Mouse (Mus musculus): Measurements from ENCODE around the gene Ceacam20. TPM values are rescaled to one million over a fixed set of nuclear protein-coding genes. Genes with fewer than 3 reads are reported as not detected.

Gene Ceacam20
- total RNA-seq, 2 experiments from 2014 or later = not detected

DNA sequence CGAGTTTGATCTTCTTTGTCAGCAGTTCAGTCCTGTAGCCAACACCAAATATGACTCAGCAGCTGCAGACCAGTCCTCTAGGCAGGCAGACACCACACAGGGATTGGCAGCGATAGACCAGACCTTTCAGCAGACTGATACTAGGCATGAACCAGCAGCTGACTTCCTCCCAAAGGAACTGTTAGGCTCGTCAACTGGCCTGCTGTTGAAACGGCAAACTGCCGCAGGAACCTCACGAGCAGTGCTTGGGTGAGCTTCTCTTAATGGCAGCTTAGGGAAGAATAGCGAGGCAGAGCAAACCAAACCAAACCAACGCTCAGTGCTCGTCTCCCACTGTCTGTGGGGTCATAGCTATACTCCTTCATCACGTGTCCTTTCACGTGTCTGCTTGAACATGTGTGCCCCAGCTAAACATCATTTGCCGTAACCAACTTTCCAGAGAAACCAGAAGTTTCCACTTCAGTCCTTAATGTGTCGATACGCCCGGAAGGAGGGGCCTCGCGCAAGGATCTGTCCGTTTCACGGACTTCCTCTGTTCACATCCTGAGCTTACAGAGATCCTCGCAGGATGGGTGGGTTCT is 30.0 kb upstream of the Ceacam20 start:
- no peak overlapping the region for H3K4me3 ChIP-seq
- TF ChIP-seq CTCF (conservative IDR thresholded peaks at IDR 0.05) = no peak
- no peak overlapping the region for H3K27ac ChIP-seq
- DNase-seq (ENCODE audit: low spot score in 2 of 2) = no peak

- H3K27ac ChIP-seq = no peak overlapping the region
- H3K4me3 ChIP-seq = no peak overlapping the region
- DNase-seq (ENCODE audit: low spot score in 2 of 2) = no peak
- no peak for TF ChIP-seq CTCF (conservative IDR thresholded peaks at IDR 0.05)
Observed at GRCm38 (mm10) chr7:19935961-19936360, 29.3 kb upstream of the Ceacam20 start.

DNA sequence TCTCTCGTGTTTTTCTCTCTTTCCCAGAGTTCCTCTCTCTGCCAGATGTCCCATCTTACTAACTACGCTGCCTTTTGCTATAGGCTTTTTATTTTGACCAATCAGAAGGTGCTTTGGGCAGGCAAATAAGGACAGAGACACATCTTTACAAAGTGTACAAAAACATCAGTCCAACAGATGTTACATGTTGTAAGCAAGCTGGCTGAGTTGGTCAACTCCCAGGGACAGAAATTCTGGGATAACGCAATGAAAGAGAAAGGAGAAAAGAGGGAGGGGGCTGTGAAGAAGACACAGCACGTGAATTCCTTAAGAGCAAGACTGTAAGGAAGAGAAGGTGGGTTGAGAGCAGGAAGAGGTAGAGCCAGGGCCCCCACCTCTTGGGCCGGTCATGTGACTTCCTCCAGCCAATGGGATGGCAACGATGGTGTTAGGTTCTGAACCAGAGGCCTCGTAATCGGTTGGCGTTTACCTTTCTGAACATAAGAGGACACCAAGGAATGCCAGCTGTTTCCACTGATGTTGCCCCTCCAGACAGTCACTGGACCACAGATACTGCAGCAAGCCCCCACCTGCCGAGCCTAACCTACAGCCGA is 27.9 kb upstream of the Ceacam20 start:
- no peak for DNase-seq (ENCODE audit: low spot score in 2 of 2)
- H3K27ac ChIP-seq = no peak overlapping the region
- no peak for TF ChIP-seq CTCF (conservative IDR thresholded peaks at IDR 0.05)
- no peak overlapping the region for H3K4me3 ChIP-seq

- Histone ChIP-seq H3K27ac (no peak overlapping the region), H3K4me3 (no peak overlapping the region)
- 0 out of 2 replicates have a peak, but pooled peaks have one; percentile 6 for TF ChIP-seq CTCF (conservative IDR thresholded peaks at IDR 0.05)
- DNase-seq (ENCODE audit: low spot score in 2 of 2) = peak; percentile 36 to 45
Observed at GRCm38 (mm10) chr7:19939555-19940235, 25.5 kb upstream of the Ceacam20 start.

- no peak for TF ChIP-seq CTCF (conservative IDR thresholded peaks at IDR 0.05)
- Histone ChIP-seq H3K27ac (no peak overlapping the region), H3K4me3 (no peak overlapping the region)
- no peak for DNase-seq (ENCODE audit: low spot score in 2 of 2)
Observed at GRCm38 (mm10) chr7:19940256-19940655, 25.0 kb upstream of the Ceacam20 start.

- no peak for TF ChIP-seq CTCF (conservative IDR thresholded peaks at IDR 0.05)
- no peak for DNase-seq (ENCODE audit: low spot score in 2 of 2)
- no peak overlapping the region for H3K27ac ChIP-seq
- no peak overlapping the region for H3K4me3 ChIP-seq
Observed at GRCm38 (mm10) chr7:19944709-19945108, 20.5 kb upstream of the Ceacam20 start.

DNA sequence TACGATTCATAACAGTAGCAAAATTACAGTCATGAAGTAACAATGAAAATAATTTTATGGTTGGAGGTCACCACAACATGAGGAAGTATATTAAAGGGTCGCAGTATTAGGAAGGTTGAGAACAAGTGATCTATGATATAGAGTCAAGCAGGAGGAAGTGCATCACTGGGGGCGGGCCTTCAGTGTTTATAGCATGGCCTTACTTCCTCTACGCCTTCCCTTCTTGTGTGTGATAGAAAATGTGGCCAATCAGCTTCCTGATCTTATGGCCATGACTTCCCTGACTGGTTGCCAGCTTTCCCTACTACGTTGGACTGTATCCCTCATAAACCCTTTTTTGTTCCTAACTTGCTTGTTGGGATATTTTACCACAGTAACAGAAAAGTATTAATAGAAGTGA is 20.0 kb upstream of the Ceacam20 start:
- no peak overlapping the region for H3K4me3 ChIP-seq
- TF ChIP-seq CTCF (conservative IDR thresholded peaks at IDR 0.05) = no peak
- no peak overlapping the region for H3K27ac ChIP-seq
- DNase-seq (ENCODE audit: low spot score in 2 of 2) = no peak

- Histone ChIP-seq H3K27ac (no peak overlapping the region), H3K4me3 (no peak overlapping the region)
- no peak for TF ChIP-seq CTCF (conservative IDR thresholded peaks at IDR 0.05)
- DNase-seq (ENCODE audit: low spot score in 2 of 2) = no peak
Observed at GRCm38 (mm10) chr7:19945821-19946515, 19.2 kb upstream of the Ceacam20 start.

DNA sequence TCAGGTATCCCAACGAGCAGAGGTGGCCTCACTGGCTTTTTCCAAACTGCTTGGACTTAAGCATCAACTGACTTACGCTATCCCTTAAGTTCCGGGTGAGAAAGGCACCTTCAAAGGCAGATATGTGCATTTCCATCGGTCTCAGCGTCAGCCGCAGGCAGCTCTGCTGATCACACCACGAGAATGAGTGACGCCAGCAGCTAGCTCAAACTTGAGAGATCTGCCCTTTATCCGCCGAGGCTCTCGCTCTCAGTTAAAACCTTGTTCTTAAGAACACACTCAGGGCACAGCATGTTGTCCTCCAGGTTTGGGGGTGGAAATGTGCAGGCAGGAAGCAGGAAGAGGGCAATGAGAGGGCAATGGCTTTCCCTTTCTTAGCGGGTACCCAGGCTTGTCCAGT is 16.3 kb upstream of the Ceacam20 start:
- no peak for TF ChIP-seq CTCF (conservative IDR thresholded peaks at IDR 0.05)
- H3K27ac ChIP-seq = no peak overlapping the region
- DNase-seq (ENCODE audit: low spot score in 2 of 2) = no peak
- no peak overlapping the region for H3K4me3 ChIP-seq

DNA sequence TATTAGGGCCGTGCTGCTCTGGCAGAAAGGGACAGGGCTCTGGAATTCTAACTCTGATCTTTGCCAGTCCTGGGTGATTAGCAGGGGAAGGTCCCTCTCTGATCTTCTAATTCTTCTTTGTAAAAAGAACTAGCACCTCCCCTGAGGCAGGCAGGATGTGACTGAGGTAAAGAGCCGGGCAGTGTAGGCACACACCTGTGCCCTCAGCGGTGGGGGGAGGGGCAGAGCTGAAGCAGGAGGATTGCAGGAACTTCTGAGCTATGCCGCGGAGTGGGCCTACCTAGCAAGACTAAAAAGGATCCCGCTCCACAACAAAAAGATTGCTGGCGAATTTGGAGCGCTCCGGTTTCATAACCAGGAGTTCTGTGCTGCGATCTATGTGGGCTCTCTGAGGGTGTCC is 15.2 kb upstream of the Ceacam20 start:
- no peak overlapping the region for H3K27ac ChIP-seq
- no peak for TF ChIP-seq CTCF (conservative IDR thresholded peaks at IDR 0.05)
- H3K4me3 ChIP-seq = no peak overlapping the region
- no peak for DNase-seq (ENCODE audit: low spot score in 2 of 2)

GRCm38 (mm10) chr7:19950589-19950988 is 14.6 kb upstream of the Ceacam20 start, which contains the start of gene Igsf23:
Igsf23 (minus strand) TSS chr7:19950756.
- Histone ChIP-seq H3K27ac (no peak within 1 kb of the TSS), H3K4me3 (no peak within 1 kb of the TSS)
- no peak for DNase-seq (ENCODE audit: low spot score in 2 of 2)
- no peak for TF ChIP-seq CTCF (conservative IDR thresholded peaks at IDR 0.05)

DNA sequence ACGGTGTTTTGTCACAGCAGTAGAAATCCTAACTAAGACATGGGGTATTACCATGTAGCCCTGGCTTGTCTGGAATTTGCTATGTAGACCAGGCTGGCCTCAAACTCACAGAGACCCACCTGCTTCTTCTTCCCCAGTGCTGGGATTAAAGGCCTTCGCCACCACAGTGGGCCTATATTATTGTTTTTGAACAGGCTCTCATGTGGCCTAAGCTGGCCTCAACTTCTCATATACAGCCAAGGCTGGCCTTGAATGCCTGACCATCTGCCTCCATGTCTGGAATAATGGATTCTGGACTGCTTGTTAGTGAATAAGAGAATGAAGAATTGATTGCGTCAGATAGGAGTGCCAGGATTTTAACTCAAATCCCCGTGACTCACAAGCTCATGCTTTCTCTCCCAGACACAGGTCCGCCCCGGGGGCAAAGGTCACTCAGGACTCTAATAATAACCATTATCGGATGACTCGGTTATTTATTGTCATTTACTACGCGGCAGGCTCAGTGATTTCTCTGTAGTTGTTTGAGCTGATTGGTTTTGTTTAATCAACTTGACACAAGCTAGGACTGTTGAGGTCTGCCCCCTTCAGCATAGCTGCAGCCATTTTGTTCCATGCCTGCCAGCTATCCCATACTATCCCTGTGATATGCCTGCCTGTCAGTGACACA is 12.8 kb upstream of the Ceacam20 start:
- DNase-seq (ENCODE audit: low spot score in 2 of 2) = no peak
- no peak overlapping the region for H3K27ac ChIP-seq
- TF ChIP-seq CTCF (conservative IDR thresholded peaks at IDR 0.05) = no peak
- no peak overlapping the region for H3K4me3 ChIP-seq

DNA sequence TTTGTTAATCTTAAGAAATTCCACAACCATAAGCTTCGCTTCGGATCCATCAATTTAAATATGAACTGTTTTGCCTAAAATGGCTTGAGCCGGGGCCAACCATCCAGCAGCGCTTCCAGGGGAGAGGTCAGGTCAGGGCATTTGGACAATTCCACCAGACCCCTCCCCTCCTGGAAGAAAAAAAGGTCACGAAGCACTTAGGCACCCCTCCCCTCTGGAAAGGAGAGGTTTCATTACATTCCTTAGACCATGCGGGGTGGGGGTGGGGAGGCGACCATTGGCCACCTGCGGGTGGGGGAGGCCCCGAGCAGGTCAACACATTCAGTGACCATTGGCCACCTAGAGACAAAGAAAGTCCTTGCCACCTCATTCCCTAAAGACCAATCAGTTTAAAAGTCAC is 12.2 kb upstream of the Ceacam20 start:
- DNase-seq (ENCODE audit: low spot score in 2 of 2) = no peak
- no peak for TF ChIP-seq CTCF (conservative IDR thresholded peaks at IDR 0.05)
- Histone ChIP-seq H3K4me3 (no peak overlapping the region), H3K27ac (no peak overlapping the region)
